Mouse (Mus musculus): ENCODE results near the gene Slc13a2. TPM values are rescaled to one million over a fixed set of nuclear protein-coding genes. Genes with fewer than 3 reads are reported as not detected.

The Slc13a2 gene
- polyA plus RNA-seq, 1 experiment = 0.07 TPM

DNA sequence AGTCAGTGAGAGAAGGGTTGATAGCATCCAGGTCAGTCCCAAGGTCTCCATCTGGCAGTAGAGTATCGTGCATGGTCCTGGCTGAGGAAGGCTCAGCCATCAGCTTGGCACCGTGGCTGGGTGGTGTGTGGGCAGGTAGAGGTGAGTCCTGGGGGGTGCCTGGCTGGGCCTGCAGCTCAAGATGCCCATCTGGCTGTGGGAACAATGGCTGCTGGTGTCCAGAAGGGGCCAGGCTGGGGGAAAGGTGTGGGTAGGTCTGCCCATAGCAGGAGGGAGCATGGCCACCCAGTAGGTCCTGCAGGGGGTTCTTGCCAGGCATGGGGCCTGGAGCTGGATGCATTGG, 61.3 kb downstream of the Slc13a2 start:
- TF ChIP-seq GATA1 (IDR thresholded peaks at IDR 0.05; ENCODE audit: borderline replicate concordance, low read length) (no peak), FLI1 (IDR thresholded peaks at IDR 0.05; ENCODE audit: low read length) (no peak)
- H3K4me3 ChIP-seq (replicated peaks) = peak overlapping the region; percentile 90
- H3K36me3 ChIP-seq (replicated peaks; ENCODE audit: low read length) = no peaks in the 10 kb centered on the region
- H3K4me1 ChIP-seq = peaks cover 32% of the 10 kb centered on the region
- H3K9me3 ChIP-seq = no peaks in the 10 kb centered on the region
- peaks cover 38% of the 10 kb centered on the region for H3K27me3 ChIP-seq (replicated peaks)

DNA sequence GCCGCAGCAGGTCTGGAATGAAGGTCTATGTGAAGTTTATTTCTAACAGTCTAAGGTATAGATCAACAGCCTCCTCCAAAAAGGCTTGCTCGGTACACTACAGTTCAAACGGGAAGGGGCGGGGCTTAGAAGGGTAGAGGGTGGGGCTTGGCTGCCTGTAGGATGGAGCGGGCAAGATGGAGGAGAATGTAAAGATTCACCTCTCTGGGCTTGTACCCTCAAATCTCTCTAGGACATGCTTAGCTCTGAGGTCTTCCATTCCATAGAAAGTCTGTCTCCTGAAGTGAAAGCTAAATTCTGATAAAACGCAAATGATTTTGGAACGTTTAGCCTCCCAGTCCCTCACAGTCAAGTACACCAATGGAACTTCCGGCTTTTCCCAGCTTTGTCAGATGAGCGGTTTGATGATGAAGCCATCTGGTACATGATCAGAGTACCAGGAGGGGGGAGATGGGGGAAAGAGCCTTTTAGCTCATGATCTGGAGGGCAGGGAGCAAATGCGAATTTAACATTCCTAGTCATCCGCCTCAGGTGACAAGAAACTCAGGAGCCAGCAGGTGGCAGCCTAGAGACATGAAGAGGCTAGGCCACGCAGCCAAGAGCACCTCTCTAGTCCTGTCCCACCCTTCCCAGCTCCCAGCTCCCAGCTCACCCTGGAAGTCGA, 61.8 kb downstream of the Slc13a2 start:
- H3K9me3 ChIP-seq = no peaks in the 10 kb centered on the region
- TF ChIP-seq GATA1 (IDR thresholded peaks at IDR 0.05; ENCODE audit: borderline replicate concordance, low read length) (no peak), FLI1 (IDR thresholded peaks at IDR 0.05; ENCODE audit: low read length) (no peak)
- H3K4me1 ChIP-seq = peaks cover 35% of the 10 kb centered on the region
- H3K4me3 ChIP-seq (replicated peaks) = peak overlapping the region; percentile 90
- H3K27me3 ChIP-seq (replicated peaks) = peaks cover 33% of the 10 kb centered on the region
- H3K36me3 ChIP-seq (replicated peaks; ENCODE audit: low read length) = no peaks in the 10 kb centered on the region

DNA sequence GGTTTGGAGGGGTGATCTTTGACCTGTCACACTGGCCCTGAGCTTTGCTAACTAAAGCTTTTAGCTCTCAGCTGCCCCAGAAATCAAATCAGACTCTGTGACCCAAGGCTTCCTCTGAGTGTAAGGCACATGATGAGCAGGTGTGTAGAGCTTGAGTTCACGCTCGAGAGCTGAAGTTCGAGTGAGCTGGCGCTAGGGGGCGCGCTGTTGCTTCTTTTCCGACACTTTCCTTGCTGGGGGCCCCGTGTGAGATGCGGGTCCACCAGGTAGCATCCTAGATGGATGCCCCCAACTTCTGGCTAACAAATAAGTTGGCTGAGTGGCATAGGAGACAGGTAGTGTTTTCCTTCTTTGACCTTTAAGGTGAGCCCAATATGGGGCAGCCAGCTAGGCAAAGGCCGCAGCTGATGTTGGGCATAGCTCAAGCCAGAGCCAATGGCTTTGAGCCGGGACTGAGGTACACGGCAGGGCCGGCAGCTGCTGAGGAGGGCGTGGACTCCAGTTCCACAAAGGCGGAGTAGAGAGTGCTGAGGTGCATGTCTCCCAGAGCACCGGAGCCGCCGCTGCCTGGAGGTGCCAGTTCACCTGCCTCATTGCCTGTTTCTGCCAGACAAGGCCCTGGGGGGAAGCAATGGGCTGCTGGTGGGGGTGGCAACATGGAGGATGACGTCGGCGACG, 63.5 kb downstream of the Slc13a2 start:
- Histone ChIP-seq H3K27me3 (replicated peaks) (peaks cover 17% of the 10 kb centered on the region), H3K36me3 (replicated peaks; ENCODE audit: low read length) (no peaks in the 10 kb centered on the region), H3K4me1 (peaks cover 40% of the 10 kb centered on the region), H3K9me3 (no peaks in the 10 kb centered on the region), H3K4me3 (replicated peaks) (no peak overlapping the region)
- no peak for TF ChIP-seq GATA1 (IDR thresholded peaks at IDR 0.05; ENCODE audit: borderline replicate concordance, low read length)
- TF ChIP-seq FLI1 (IDR thresholded peaks at IDR 0.05; ENCODE audit: low read length) = no peak

DNA sequence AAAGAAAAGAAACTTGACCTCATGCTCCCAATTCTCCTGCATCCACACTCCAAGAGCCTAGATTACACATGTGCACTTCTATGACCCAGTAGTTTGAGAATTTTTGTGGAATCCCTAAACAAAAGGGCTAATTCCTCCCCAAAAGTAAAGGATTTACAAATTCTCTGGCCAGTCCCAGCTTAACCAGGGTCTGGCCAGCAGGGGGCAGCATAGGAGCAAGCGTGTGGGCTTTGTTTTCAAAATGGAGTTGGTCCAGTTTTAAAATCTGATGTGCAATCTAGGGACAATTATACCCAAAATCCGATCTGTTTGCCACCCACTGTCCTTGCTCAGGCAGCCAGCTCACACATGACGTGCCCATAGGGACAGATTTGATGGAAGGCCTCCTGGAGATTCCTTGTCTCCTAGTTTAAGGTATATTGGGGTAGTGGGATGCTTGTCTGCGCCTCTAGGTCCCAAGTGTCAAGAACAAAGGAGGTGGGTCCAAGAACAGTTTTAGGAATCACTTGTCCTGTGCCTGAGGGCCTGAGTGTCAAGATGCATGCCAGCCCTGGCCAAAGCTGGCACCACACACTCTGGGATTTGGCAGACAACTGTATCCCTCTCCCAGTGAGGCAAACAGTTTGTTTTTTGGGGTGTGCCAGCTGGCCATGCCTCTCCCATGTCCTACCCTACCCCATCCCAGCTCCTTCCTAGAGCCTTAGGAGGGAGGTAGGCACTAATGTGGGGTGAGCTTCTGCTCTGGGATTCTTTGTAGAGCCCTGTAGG, 66.4 kb downstream of the Slc13a2 start:
- Histone ChIP-seq H3K27me3 (replicated peaks) (no peaks in the 10 kb centered on the region), H3K4me1 (peaks cover 43% of the 10 kb centered on the region), H3K36me3 (replicated peaks; ENCODE audit: low read length) (no peaks in the 10 kb centered on the region), H3K9me3 (no peaks in the 10 kb centered on the region), H3K4me3 (replicated peaks) (no peak overlapping the region)
- TF ChIP-seq GATA1 (IDR thresholded peaks at IDR 0.05; ENCODE audit: borderline replicate concordance, low read length) (no peak), FLI1 (IDR thresholded peaks at IDR 0.05; ENCODE audit: low read length) (no peak)

DNA sequence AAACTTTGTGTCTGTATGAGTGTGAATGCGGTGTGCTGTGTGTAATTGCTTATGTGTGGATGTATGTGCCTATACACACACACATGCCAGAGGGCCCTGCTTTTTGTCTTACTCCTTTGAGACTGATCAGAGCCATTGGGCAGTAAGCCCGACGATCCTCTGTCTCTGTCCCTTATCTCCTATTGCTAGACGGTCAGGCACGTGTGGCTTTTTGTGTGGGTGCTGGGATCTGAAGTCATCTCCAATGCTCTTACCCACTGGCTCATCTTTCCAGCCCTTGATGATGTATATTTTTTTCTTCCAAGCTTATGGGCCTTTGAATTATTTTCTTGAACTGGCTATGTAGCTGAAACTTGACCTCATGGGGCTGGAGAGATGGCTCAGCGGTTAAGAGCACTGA, 67.1 kb downstream of the Slc13a2 start:
- H3K4me3 ChIP-seq (replicated peaks) = no peak overlapping the region
- peaks cover 6% of the 10 kb centered on the region for H3K36me3 ChIP-seq (replicated peaks; ENCODE audit: low read length)
- peaks cover 43% of the 10 kb centered on the region for H3K4me1 ChIP-seq
- TF ChIP-seq FLI1 (IDR thresholded peaks at IDR 0.05; ENCODE audit: low read length) (no peak), GATA1 (IDR thresholded peaks at IDR 0.05; ENCODE audit: borderline replicate concordance, low read length) (no peak)
- no peaks in the 10 kb centered on the region for H3K9me3 ChIP-seq
- no peaks in the 10 kb centered on the region for H3K27me3 ChIP-seq (replicated peaks)

DNA sequence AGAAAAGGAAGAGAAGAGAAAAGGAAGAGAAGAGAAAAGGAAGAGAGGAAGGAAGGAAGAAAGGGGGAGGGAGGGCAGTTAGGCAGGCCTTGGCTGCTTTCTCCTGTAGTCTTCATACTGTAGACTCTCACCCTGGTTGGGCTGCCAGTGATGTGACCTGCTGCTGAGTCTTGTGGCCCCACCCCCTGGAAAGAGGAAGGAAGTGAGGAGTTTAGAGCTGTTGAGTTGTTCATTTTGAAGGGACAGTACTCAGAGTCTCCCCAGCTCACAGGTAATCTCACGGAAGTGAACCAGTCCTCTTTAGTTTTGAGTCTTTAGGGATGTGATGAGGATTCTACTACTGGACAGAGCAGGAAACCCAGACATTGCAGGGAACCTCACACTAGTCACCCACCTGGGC, 68.9 kb downstream of the Slc13a2 start:
- TF ChIP-seq GATA1 (IDR thresholded peaks at IDR 0.05; ENCODE audit: borderline replicate concordance, low read length) (no peak), FLI1 (IDR thresholded peaks at IDR 0.05; ENCODE audit: low read length) (no peak)
- peaks cover 24% of the 10 kb centered on the region for H3K36me3 ChIP-seq (replicated peaks; ENCODE audit: low read length)
- H3K4me3 ChIP-seq (replicated peaks) = no peak overlapping the region
- H3K9me3 ChIP-seq = no peaks in the 10 kb centered on the region
- H3K27me3 ChIP-seq (replicated peaks) = no peaks in the 10 kb centered on the region
- H3K4me1 ChIP-seq = peaks cover 50% of the 10 kb centered on the region

DNA sequence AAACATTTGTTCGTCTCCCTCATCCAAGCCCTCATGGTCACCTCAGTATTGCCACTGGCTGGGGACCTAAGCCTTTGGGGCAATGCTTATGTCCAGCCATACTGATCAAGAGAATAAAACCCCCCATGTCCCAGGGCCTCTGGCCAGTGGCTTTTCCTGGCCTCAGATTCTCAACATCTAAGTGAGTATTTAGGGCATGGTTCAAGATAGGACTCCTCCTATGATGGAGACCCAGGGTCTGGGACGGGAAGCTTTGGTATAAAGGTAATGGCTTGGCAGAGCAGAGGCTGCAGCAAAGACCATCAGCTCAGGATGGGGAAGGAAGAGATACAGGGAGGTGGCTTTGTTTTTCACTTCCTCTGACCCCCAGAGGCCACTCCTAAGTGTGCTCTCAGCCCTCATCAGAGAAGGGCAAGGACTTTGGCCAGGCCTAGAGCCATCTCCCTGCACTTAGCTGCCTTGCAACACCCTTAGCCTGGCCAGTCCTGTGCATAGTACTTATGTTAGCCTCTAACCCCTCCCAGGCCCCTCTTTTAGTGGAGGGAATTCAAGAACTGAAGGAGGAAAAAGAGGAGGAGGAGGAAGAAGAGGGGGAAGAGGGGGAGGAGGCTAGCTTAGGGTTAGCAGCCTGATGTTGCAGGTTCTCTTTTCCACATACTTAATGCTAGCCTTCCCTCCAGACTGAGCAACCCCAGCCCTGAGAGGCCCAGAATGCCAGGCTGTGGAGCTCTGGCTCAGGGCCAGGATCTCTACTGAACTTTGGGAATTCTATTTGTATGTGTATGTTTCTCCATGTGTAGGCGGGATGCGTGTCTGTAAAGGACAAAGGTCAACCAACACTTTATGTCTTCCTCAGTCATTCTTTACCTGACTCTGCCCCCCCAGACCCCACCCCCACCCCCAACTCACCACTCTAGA, 72.3 kb downstream of the Slc13a2 start:
- Histone ChIP-seq H3K4me3 (replicated peaks) (no peak overlapping the region), H3K36me3 (replicated peaks; ENCODE audit: low read length) (peaks cover 55% of the 10 kb centered on the region), H3K4me1 (peaks cover 73% of the 10 kb centered on the region), H3K9me3 (no peaks in the 10 kb centered on the region), H3K27me3 (replicated peaks) (no peaks in the 10 kb centered on the region)
- TF ChIP-seq FLI1 (IDR thresholded peaks at IDR 0.05; ENCODE audit: low read length) (no peak), GATA1 (IDR thresholded peaks at IDR 0.05; ENCODE audit: borderline replicate concordance, low read length) (no peak)

DNA sequence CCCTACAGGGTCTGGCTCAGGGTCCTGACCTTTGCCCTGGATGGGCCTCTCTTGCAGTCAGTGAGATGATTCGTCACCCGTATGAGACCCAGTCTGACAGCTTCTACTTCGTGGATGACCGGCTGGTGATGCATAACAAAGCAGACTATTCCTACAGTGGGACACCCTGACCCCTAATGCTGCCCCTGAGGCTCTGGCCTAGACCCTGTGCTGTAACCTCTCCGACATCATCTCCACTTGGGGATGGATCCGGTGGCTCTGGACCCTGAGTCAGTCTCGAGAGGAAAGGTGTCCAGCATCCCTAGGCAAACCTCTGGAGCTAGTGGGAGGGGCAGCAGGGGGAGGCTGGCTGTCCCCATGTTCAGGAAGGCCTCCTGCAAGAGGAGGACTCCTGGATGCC, 73.5 kb downstream of the Slc13a2 start:
- no peaks in the 10 kb centered on the region for H3K9me3 ChIP-seq
- peaks cover 58% of the 10 kb centered on the region for H3K36me3 ChIP-seq (replicated peaks; ENCODE audit: low read length)
- H3K4me3 ChIP-seq (replicated peaks) = peak overlapping the region; percentile 4
- peaks cover 78% of the 10 kb centered on the region for H3K4me1 ChIP-seq
- TF ChIP-seq GATA1 (IDR thresholded peaks at IDR 0.05; ENCODE audit: borderline replicate concordance, low read length) (no peak), FLI1 (IDR thresholded peaks at IDR 0.05; ENCODE audit: low read length) (no peak)
- no peaks in the 10 kb centered on the region for H3K27me3 ChIP-seq (replicated peaks)

DNA sequence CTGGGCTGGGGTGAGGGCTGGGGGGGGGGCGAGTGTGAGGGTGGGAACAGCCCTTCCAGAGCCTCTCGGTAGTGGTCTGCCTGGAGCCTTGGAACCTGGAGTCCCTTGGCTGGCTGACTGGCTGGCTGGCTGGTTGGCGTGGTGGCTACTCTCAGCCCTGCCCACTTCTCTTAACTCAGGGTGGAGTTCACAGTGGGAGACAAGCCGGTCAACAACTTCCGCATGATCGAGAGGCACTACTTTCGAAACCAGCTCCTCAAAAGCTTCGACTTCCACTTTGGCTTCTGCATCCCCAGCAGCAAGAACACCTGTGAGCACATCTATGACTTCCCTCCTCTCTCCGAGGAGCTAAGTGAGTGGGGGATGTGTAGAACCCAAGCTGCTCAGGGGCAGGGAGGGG, 74.1 kb downstream of the Slc13a2 start:
- TF ChIP-seq GATA1 (IDR thresholded peaks at IDR 0.05; ENCODE audit: borderline replicate concordance, low read length) = no peak
- TF ChIP-seq FLI1 (IDR thresholded peaks at IDR 0.05; ENCODE audit: low read length) = no peak
- no peak overlapping the region for H3K4me3 ChIP-seq (replicated peaks)
- H3K36me3 ChIP-seq (replicated peaks; ENCODE audit: low read length) = peaks cover 58% of the 10 kb centered on the region
- H3K9me3 ChIP-seq = no peaks in the 10 kb centered on the region
- H3K4me1 ChIP-seq = peaks cover 75% of the 10 kb centered on the region
- H3K27me3 ChIP-seq (replicated peaks) = no peaks in the 10 kb centered on the region

Other genes with a start within 250 kb of the Slc13a2 start
- 1.3 and 2.2 TPM in 2 replicates for gene Nek8, start 245.5 kb downstream of the Slc13a2 start, polyA plus RNA-seq (2012; ENCODE audit: insufficient read depth, low replicate concordance)
- 35.9 and 67.9 TPM in 2 replicates for gene Tlcd1, start 245.5 kb downstream of the Slc13a2 start, polyA plus RNA-seq (2012; ENCODE audit: insufficient read depth, low replicate concordance)
- gene Rpl23a, start 238.6 kb downstream of the Slc13a2 start, polyA plus RNA-seq (2012; ENCODE audit: insufficient read depth, low replicate concordance) = 151 and 1,521 TPM in 2 replicates
- 4.5 TPM in 1 of 2 replicates, not detected in the other for gene Rab34, start 233.8 kb downstream of the Slc13a2 start, polyA plus RNA-seq (2012; ENCODE audit: insufficient read depth, low replicate concordance)
- 0.22 TPM in 1 of 2 replicates, not detected in the other for gene Proca1, start 228.8 kb downstream of the Slc13a2 start, polyA plus RNA-seq (2012; ENCODE audit: insufficient read depth, low replicate concordance)
- 13.1 and 13.3 TPM in 2 replicates for gene Sdf2, start 176.5 kb downstream of the Slc13a2 start, polyA plus RNA-seq (2012; ENCODE audit: insufficient read depth, low replicate concordance)
- 95.6 and 155 TPM in 2 replicates for gene Supt6, start 176.2 kb downstream of the Slc13a2 start, polyA plus RNA-seq (2012; ENCODE audit: insufficient read depth, low replicate concordance)
- 17.1 and 39.7 TPM in 2 replicates for gene 2610507B11Rik, start 160.5 kb downstream of the Slc13a2 start, polyA plus RNA-seq (2012; ENCODE audit: insufficient read depth, low replicate concordance)
- gene BC030499, start 131.4 kb downstream of the Slc13a2 start, polyA plus RNA-seq (2012; ENCODE audit: insufficient read depth, low replicate concordance) = not detected in 2 replicates
- 16.9 and 30.9 TPM in 2 replicates for gene Spag5, start 120.7 kb downstream of the Slc13a2 start, polyA plus RNA-seq (2012; ENCODE audit: insufficient read depth, low replicate concordance)
- gene Aldoc, start 99.2 kb downstream of the Slc13a2 start, polyA plus RNA-seq (2012; ENCODE audit: insufficient read depth, low replicate concordance) = 25.1 and 40.6 TPM in 2 replicates
- gene Pigs, start 93.8 kb downstream of the Slc13a2 start, polyA plus RNA-seq (2012; ENCODE audit: insufficient read depth, low replicate concordance) = 53.1 and 73.7 TPM in 2 replicates
- gene Unc119, start 78.7 kb downstream of the Slc13a2 start, polyA plus RNA-seq (2012; ENCODE audit: insufficient read depth, low replicate concordance) = 319 and 574 TPM in 2 replicates
- gene Foxn1, start 35.7 kb downstream of the Slc13a2 start, polyA plus RNA-seq (2012; ENCODE audit: insufficient read depth, low replicate concordance) = not detected in 2 replicates
- 0.18 TPM in 1 of 2 replicates, not detected in the other for gene Slc46a1, start 43.5 kb upstream of the Slc13a2 start, polyA plus RNA-seq (2012; ENCODE audit: insufficient read depth, low replicate concordance)
- gene Sarm1, start 75.5 kb upstream of the Slc13a2 start, polyA plus RNA-seq (2012; ENCODE audit: insufficient read depth, low replicate concordance) = 0.40 TPM in 1 of 2 replicates, not detected in the other
- not detected in 2 replicates for gene Vtn, start 76.9 kb upstream of the Slc13a2 start, polyA plus RNA-seq (2012; ENCODE audit: insufficient read depth, low replicate concordance)
- gene Sebox, start 81.2 kb upstream of the Slc13a2 start, polyA plus RNA-seq (2012; ENCODE audit: insufficient read depth, low replicate concordance) = not detected in 2 replicates
- 12.0 and 12.6 TPM in 2 replicates for gene Tmem199, start 90.0 kb upstream of the Slc13a2 start, polyA plus RNA-seq (2012; ENCODE audit: insufficient read depth, low replicate concordance)
- gene Poldip2, start 90.0 kb upstream of the Slc13a2 start, polyA plus RNA-seq (2012; ENCODE audit: insufficient read depth, low replicate concordance) = 1.8 and 16.7 TPM in 2 replicates
- gene Tnfaip1, start 114.1 kb upstream of the Slc13a2 start, polyA plus RNA-seq (2012; ENCODE audit: insufficient read depth, low replicate concordance) = 0.68 TPM in 1 of 2 replicates, not detected in the other
- gene Ift20, start 114.1 kb upstream of the Slc13a2 start, polyA plus RNA-seq (2012; ENCODE audit: insufficient read depth, low replicate concordance) = 104 and 119 TPM in 2 replicates
- gene Tmem97, start 128.6 kb upstream of the Slc13a2 start, polyA plus RNA-seq (2012; ENCODE audit: insufficient read depth, low replicate concordance) = 24.2 and 39.2 TPM in 2 replicates

Data from megakaryocyte, embryonic 14.5 days (primary cell).